Mouse (Mus musculus) embryonic facial prominence, embryonic 10.5 days (tissue): Measurements from ENCODE around the gene Gm45799. TPM values are rescaled to one million over a fixed set of nuclear protein-coding genes. Genes with fewer than 3 reads are reported as not detected.
A peak's percentile ranks its signal among the peaks of the same experiment; 100 is the strongest.

Source experiments
- DNase-seq: peaks from one replicate; pipeline ENCODE4 v3.0.0-alpha.2; 2017; ENCODE audit warnings: low spot score
- H3K27ac ChIP-seq: fragments of 300-500 bp; sonication (generic); replicated peaks from 2 replicates; pipeline ENCODE4 v1.5.1; 2016; ENCODE audit warnings: mild to moderate bottlenecking
- H3K27me3 ChIP-seq: fragments of 300-500 bp; sonication (generic); replicated peaks from 2 replicates; pipeline ENCODE4 v1.6.1; 2016; ENCODE audit warnings: low read depth, mild to moderate bottlenecking; ENCODE audit not compliant: poor library complexity, severe bottlenecking
- H3K36me3 ChIP-seq: fragments of 300-500 bp; sonication (generic); replicated peaks from 2 replicates; pipeline ENCODE4 v1.6.1; 2016; ENCODE audit warnings: mild to moderate bottlenecking, moderate library complexity
- H3K4me1 ChIP-seq: fragments of 300-500 bp; sonication (generic); 2 replicates; pipeline ENCODE4 v1.6.1; 2016
- H3K4me3 ChIP-seq: fragments of 300-500 bp; sonication (generic); 2 replicates; pipeline ENCODE4 v1.5.1; 2016; ENCODE audit warnings: mild to moderate bottlenecking, moderate library complexity
- H3K9me3 ChIP-seq: fragments of 300-500 bp; sonication (generic); 2 replicates; pipeline ENCODE4 v1.6.1; 2016; ENCODE audit warnings: mild to moderate bottlenecking
- WGBS: fragments of 180-500 bp; shearing (Covaris S2); methylation state at CpG from one replicate; pipeline ENCODE4 v1.1.7; 2016; 5-methylcytosine and 5-hydroxymethylcytosine counted together
- polyA plus RNA-seq: library from polyadenylated mRNA; unstranded; fragments of >200 nt; fragmentation: Nextera tagmentation; extraction: Ambion mirVana; gene quantifications from 2 replicates; pipeline ENCODE4 v1.2.1, GENCODE M21; 2016

The Gm45799 gene
- polyA plus RNA-seq, 1 experiment from 2014 or later, result 13.5 TPM

- WGBS, result 37% methylated on average over 3 of the region's 3 CpGs
These were observed 11.7 kb upstream of the Gm45799 start for GRCm38 (mm10) chr7:105628633-105629032.

GRCm38 (mm10) chr7:105632551-105632972, 7.8 kb upstream of the Gm45799 start:
- Histone ChIP-seq H3K27me3 (peaks cover 18% of the 10 kb centered on the region), H3K9me3 (no peaks in the 10 kb centered on the region), H3K4me3 (peak overlapping the region; percentile 91), H3K4me1 (peaks cover 33% of the 10 kb centered on the region), H3K36me3 (peaks cover 24% of the 10 kb centered on the region), H3K27ac (peak overlapping the region; percentile 91)
- WGBS, result 18% methylated on average over 4 of the region's 4 CpGs
- no peak for DNase-seq

More at GRCm38 (mm10) chr7:105628633-105629032, 11.7 kb upstream of the Gm45799 start:
- no peak for DNase-seq
- Histone ChIP-seq H3K4me1 (peaks cover 25% of the 10 kb centered on the region), H3K27me3 (no peaks in the 10 kb centered on the region), H3K36me3 (peaks cover 18% of the 10 kb centered on the region), H3K4me3 (no peak overlapping the region), H3K27ac (no peak overlapping the region), H3K9me3 (no peaks in the 10 kb centered on the region)

GRCm38 (mm10) chr7:105633127-105633800, 7.1 kb upstream of the Gm45799 start, which contains the start of gene Trim3:
Trim3 (minus strand) TSS chr7:105633571.
- Histone ChIP-seq H3K4me3 (peak within 1 kb of the TSS; percentile 91), H3K9me3 (no peaks in the 10 kb centered on the region), H3K4me1 (peaks cover 33% of the 10 kb centered on the region), H3K27me3 (peaks cover 18% of the 10 kb centered on the region), H3K36me3 (peaks cover 31% of the 10 kb centered on the region), H3K27ac (peak within 1 kb of the TSS; percentile 91)
- peak; percentile 94 for DNase-seq
- under 1% methylated on average over 64 of the region's 71 CpGs for WGBS

GRCm38 (mm10) chr7:105633801-105634135, 6.6 kb upstream of the Gm45799 start:
- no peak for DNase-seq
- peaks cover 29% of the 10 kb centered on the region for H3K4me1 ChIP-seq
- H3K27ac ChIP-seq, result peak overlapping the region; percentile 91
- no peaks in the 10 kb centered on the region for H3K9me3 ChIP-seq
- 6% methylated on average over 10 of the region's 10 CpGs for WGBS
- H3K4me3 ChIP-seq, result peak overlapping the region; percentile 91
- peaks cover 18% of the 10 kb centered on the region for H3K27me3 ChIP-seq
- H3K36me3 ChIP-seq, result peaks cover 35% of the 10 kb centered on the region

- Histone ChIP-seq H3K9me3 (no peaks in the 10 kb centered on the region), H3K4me3 (peak overlapping the region; percentile 91), H3K27me3 (peaks cover 18% of the 10 kb centered on the region), H3K36me3 (peaks cover 37% of the 10 kb centered on the region), H3K4me1 (peaks cover 29% of the 10 kb centered on the region), H3K27ac (no peak overlapping the region)
- WGBS, result 63% methylated on average over 9 of the region's 9 CpGs
- DNase-seq, result no peak
These were observed 6.0 kb upstream of the Gm45799 start for GRCm38 (mm10) chr7:105634272-105634920.

GRCm38 (mm10) chr7:105635726-105636125, 4.6 kb upstream of the Gm45799 start:
- WGBS, result 96% methylated on average over 2 of the region's 2 CpGs
- H3K36me3 ChIP-seq, result peaks cover 37% of the 10 kb centered on the region
- H3K27me3 ChIP-seq, result peaks cover 18% of the 10 kb centered on the region
- no peaks in the 10 kb centered on the region for H3K9me3 ChIP-seq
- peaks cover 35% of the 10 kb centered on the region for H3K4me1 ChIP-seq
- H3K4me3 ChIP-seq, result no peak overlapping the region
- no peak for DNase-seq
- H3K27ac ChIP-seq, result no peak overlapping the region

GRCm38 (mm10) chr7:105638776-105639175, 1.6 kb upstream of the Gm45799 start:
- Histone ChIP-seq H3K4me1 (peaks cover 30% of the 10 kb centered on the region), H3K27ac (no peak overlapping the region), H3K27me3 (peaks cover 18% of the 10 kb centered on the region), H3K36me3 (peaks cover 51% of the 10 kb centered on the region), H3K9me3 (no peaks in the 10 kb centered on the region), H3K4me3 (peak overlapping the region; percentile 21; the same call in 1 of the 2 replicates)
- DNase-seq, result no peak
- 94% methylated on average over 6 of the region's 6 CpGs for WGBS

- Histone ChIP-seq H3K27ac (peak overlapping the region; percentile 85; the same call in 1 of the 2 replicates), H3K36me3 (peaks cover 55% of the 10 kb centered on the region), H3K27me3 (peaks cover 15% of the 10 kb centered on the region), H3K4me3 (peak overlapping the region; percentile 83), H3K4me1 (peaks cover 24% of the 10 kb centered on the region), H3K9me3 (no peaks in the 10 kb centered on the region)
- WGBS, result 82% methylated on average over 9 of the region's 9 CpGs
- DNase-seq, result no peak
These were observed 1.0 kb upstream of the Gm45799 start for GRCm38 (mm10) chr7:105639304-105639703.

- Histone ChIP-seq H3K4me3 (peak within 1 kb of the TSS; percentile 83), H3K27ac (peak within 1 kb of the TSS; percentile 85), H3K9me3 (no peaks in the 10 kb centered on the region), H3K36me3 (peaks cover 56% of the 10 kb centered on the region), H3K27me3 (peaks cover 11% of the 10 kb centered on the region), H3K4me1 (peaks cover 23% of the 10 kb centered on the region)
- 10% methylated on average over 2 of the region's 2 CpGs for WGBS
- no peak for DNase-seq
These were observed 596 bp upstream of the Gm45799 start, which contains the start of gene Timm10b for GRCm38 (mm10) chr7:105639756-105640155. Timm10b (plus strand) TSS chr7:105640056.

GRCm38 (mm10) chr7:105640894-105641255, 523 bp downstream of the Gm45799 start:
- Histone ChIP-seq H3K27me3 (no peaks in the 10 kb centered on the region), H3K27ac (peak overlapping the region; percentile 85), H3K4me3 (peak overlapping the region; percentile 83), H3K36me3 (peaks cover 49% of the 10 kb centered on the region), H3K9me3 (no peaks in the 10 kb centered on the region), H3K4me1 (peaks cover 23% of the 10 kb centered on the region)
- peak; percentile 45 for DNase-seq
- WGBS, result under 1% methylated on average over 18 of the region's 18 CpGs

- peaks cover 39% of the 10 kb centered on the region for H3K36me3 ChIP-seq
- no peaks in the 10 kb centered on the region for H3K27me3 ChIP-seq
- H3K4me1 ChIP-seq, result peaks cover 23% of the 10 kb centered on the region
- H3K9me3 ChIP-seq, result no peaks in the 10 kb centered on the region
- WGBS, result 66% methylated on average over 3 of the region's 3 CpGs
- peak overlapping the region; percentile 83 for H3K4me3 ChIP-seq
- DNase-seq, result no peak
- H3K27ac ChIP-seq, result no peak overlapping the region
These were observed 1.6 kb downstream of the Gm45799 start for GRCm38 (mm10) chr7:105641936-105642335.

- Histone ChIP-seq H3K4me1 (peaks cover 14% of the 10 kb centered on the region), H3K27me3 (no peaks in the 10 kb centered on the region), H3K4me3 (peak within 1 kb of the TSS; percentile 55), H3K27ac (peak within 1 kb of the TSS; percentile 26), H3K36me3 (peaks cover 6% of the 10 kb centered on the region), H3K9me3 (no peaks in the 10 kb centered on the region)
- WGBS, result 3% methylated on average over 17 of the region's 17 CpGs
- peak; percentile 83 for DNase-seq
These were observed 10.5 kb downstream of the Gm45799 start, which contains the start of gene Dnhd1 for GRCm38 (mm10) chr7:105650639-105651435. Dnhd1 (plus strand) TSS chr7:105650827.
